Mouse (Mus musculus) midbrain, postnatal 0 days (tissue): ENCODE measurements around the gene Ap3s2. TPM values are rescaled to one million over a fixed set of nuclear protein-coding genes. Genes with fewer than 3 reads are reported as not detected.

Experiments
- ATAC-seq: fragments of 200-750 bp; cut with Nextera tagmentation; 2 replicates; pipeline ENCODE4 v1.8.0; 2017; ENCODE audit warnings: moderate number of reproducible peaks, mild to moderate bottlenecking, moderate TSS enrichment, moderate library complexity; ENCODE audit not compliant: low FRiP score
- DNase-seq: peaks from one replicate; pipeline ENCODE4 v3.0.0-alpha.2; 2015; ENCODE audit warnings: low spot score
- H3K27ac ChIP-seq: fragments of 300-500 bp; sonication (generic); 2 replicates; pipeline ENCODE4 v1.5.1; 2014; ENCODE audit warnings: low read depth, mild to moderate bottlenecking, low read length, mixed read lengths
- H3K27me3 ChIP-seq: fragments of 300-500 bp; sonication (generic); 2 replicates; pipeline ENCODE4 v1.6.1; 2014; ENCODE audit warnings: low read length, control low read depth, mixed read lengths; ENCODE audit not compliant: insufficient read depth
- H3K36me3 ChIP-seq: fragments of 300-500 bp; sonication (generic); 2 replicates; pipeline ENCODE4 v1.6.1; 2014; ENCODE audit warnings: low read length, control low read depth, mixed read lengths; ENCODE audit not compliant: insufficient read depth
- H3K4me1 ChIP-seq: fragments of 300-500 bp; sonication (generic); 2 replicates; pipeline ENCODE4 v1.6.1; 2014; ENCODE audit warnings: mild to moderate bottlenecking, control low read depth, antibody characterized with exemption, low read length, mixed read lengths; ENCODE audit not compliant: insufficient read depth
- H3K4me2 ChIP-seq: fragments of 300-500 bp; sonication (generic); 2 replicates; pipeline ENCODE4 v1.6.1; 2014; ENCODE audit warnings: low read depth, mild to moderate bottlenecking, low read length, mixed read lengths; ENCODE audit not compliant: poor library complexity, severe bottlenecking
- H3K4me3 ChIP-seq: fragments of 300-500 bp; sonication (generic); 2 replicates; pipeline ENCODE4 v1.5.1; 2014; ENCODE audit warnings: low read depth, mild to moderate bottlenecking, low read length, moderate library complexity
- H3K9ac ChIP-seq: fragments of 300-500 bp; sonication (generic); replicated peaks from 2 replicates; pipeline ENCODE4 v1.6.1; 2014; ENCODE audit warnings: mild to moderate bottlenecking, low read length, moderate library complexity, mixed read lengths; ENCODE audit not compliant: poor library complexity, severe bottlenecking
- H3K9me3 ChIP-seq: fragments of 300-500 bp; sonication (generic); 2 replicates; pipeline ENCODE4 v1.6.1; 2016; ENCODE audit warnings: low read length, control low read depth
- CTCF ChIP-seq: IDR thresholded peaks from 2 replicates; pipeline ENCODE4 v1.5.1; 2016; ENCODE audit warnings: antibody characterized with exemption, mild to moderate bottlenecking
- WGBS: fragments of 180-500 bp; shearing (Covaris S2); extraction: QIAGEN DNeasy Blood & Tissue Kit; methylation state at CpG from one replicate; pipeline ENCODE4 v1.1.7; 2014; 5-methylcytosine and 5-hydroxymethylcytosine counted together
- polyA plus RNA-seq: library from polyadenylated mRNA; unstranded; fragments of >200 nt; fragmentation: Nextera tagmentation; extraction: Ambion mirVana; gene quantifications from 2 replicates; pipeline ENCODE4 v1.2.1, GENCODE M21; 2015
- total RNA-seq: library from RNA; depleted of rRNA; stranded (reverse); fragments of >200 nt; gene quantifications from 2 replicates; pipeline ENCODE4 v1.2.3, GENCODE M21; 2014

Ap3s2 gene
- total and polyA plus RNA-seq, 2 experiments from 2014 or later: 40.9 to 41.4 TPM

DNA sequence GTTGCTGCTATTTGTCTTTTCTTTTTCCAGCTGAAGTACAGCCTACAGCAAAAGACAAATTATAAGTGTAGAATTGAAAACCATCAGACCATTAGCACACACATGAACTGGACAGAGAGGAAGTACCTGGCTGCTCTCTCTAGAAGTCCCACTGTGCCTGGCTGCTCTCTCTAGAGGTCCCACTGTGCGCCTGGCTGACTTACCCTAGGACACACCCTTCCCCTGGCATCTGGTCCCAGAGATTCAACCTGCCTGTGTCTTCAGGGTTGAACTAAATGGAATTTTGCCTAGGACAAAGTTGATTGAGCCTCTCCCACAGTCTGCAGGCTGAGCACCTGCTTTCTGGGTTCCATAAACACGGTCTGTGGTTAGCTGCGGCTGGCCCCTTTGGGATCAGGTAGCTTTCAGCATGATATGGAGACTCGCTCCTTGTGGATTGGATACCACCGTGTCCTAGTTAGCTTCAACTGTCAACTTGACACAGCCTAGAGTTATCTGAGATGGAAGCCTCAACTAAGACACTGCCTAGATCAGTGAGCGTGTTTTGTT lies 48.6 kb downstream of the Ap3s2 start:
- H3K9ac ChIP-seq: no peak overlapping the region
- no peak overlapping the region for H3K4me2 ChIP-seq
- no peaks in the 10 kb centered on the region for H3K9me3 ChIP-seq
- H3K27ac ChIP-seq: no peak overlapping the region
- H3K4me1 ChIP-seq: no peaks in the 10 kb centered on the region
- peaks cover 5% of the 10 kb centered on the region; the same call in 1 of the 2 replicates for H3K36me3 ChIP-seq
- no peak overlapping the region for H3K4me3 ChIP-seq
- DNase-seq (no peak), ATAC-seq (no peak)
- no peak for TF ChIP-seq CTCF
- 88% methylated on average over 6 of the region's 6 CpGs for WGBS
- no peaks in the 10 kb centered on the region for H3K27me3 ChIP-seq

DNA sequence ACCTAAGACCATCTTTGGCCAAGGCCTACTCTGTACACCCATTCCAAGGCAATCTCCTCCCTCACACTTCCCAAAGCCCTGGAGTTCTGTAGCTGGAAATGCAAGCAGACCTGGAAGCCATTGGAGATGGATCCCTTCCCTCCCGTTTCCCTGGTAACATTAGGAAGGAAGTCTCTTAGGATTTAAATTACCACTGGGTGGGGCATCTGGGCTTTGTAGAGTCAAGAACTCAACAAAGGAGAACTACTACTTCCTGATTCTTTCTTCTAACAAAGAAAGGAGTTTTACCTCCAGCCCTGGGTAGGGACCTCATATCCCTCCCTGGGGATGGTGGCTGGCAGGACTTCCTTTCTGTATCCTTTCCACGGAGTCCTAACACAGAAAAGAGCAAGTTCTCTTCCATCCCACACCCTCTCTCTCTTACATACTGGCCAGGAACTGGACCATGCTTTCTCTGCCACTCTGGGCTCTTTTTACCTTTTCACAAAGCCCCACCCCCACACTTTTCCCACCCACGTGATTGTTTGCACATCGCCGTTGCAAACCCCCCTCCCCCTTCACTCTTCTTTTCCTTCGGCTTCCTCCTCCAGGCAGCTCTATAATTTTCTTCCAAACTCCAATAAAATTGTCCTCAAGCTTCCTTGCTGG lies 51.3 kb downstream of the Ap3s2 start:
- DNase-seq: no peak
- H3K27me3 ChIP-seq: no peaks in the 10 kb centered on the region
- no peak for TF ChIP-seq CTCF
- H3K4me1 ChIP-seq: no peaks in the 10 kb centered on the region
- no peak overlapping the region for H3K4me2 ChIP-seq
- H3K4me3 ChIP-seq: no peak overlapping the region
- H3K36me3 ChIP-seq: no peaks in the 10 kb centered on the region
- H3K27ac ChIP-seq: no peak overlapping the region
- no peaks in the 10 kb centered on the region for H3K9me3 ChIP-seq
- no peak overlapping the region for H3K9ac ChIP-seq
- ATAC-seq: no peak
- WGBS: 63% methylated on average over 6 of the region's 6 CpGs

DNA sequence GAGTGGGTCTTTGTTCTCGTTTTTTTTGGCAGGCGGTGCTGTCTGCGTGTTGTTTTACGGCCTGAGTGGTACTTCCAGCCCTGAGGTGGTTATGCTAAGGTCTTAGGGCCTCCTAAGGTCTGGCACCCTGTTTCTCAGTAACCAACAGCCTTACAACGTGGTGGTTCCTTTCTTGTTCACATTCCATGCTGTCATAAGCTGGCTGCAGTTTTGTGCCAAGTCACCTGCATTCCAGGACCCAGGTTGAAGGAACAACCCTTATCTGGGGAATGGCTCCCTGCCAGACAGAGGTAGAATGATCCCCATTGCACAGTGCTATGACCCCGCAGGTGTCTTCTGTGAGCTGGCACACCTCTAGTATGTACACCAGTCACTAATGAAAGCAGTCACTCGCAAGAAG lies 52.0 kb downstream of the Ap3s2 start:
- ATAC-seq: no peak
- H3K9me3 ChIP-seq: no peaks in the 10 kb centered on the region
- TF ChIP-seq CTCF: no peak
- no peaks in the 10 kb centered on the region for H3K27me3 ChIP-seq
- no peak overlapping the region for H3K27ac ChIP-seq
- no peaks in the 10 kb centered on the region for H3K36me3 ChIP-seq
- no peak for DNase-seq
- 91% methylated on average over 7 of the region's 7 CpGs for WGBS
- no peak overlapping the region for H3K4me3 ChIP-seq
- H3K9ac ChIP-seq: no peak overlapping the region
- no peak overlapping the region for H3K4me2 ChIP-seq
- H3K4me1 ChIP-seq: no peaks in the 10 kb centered on the region

DNA sequence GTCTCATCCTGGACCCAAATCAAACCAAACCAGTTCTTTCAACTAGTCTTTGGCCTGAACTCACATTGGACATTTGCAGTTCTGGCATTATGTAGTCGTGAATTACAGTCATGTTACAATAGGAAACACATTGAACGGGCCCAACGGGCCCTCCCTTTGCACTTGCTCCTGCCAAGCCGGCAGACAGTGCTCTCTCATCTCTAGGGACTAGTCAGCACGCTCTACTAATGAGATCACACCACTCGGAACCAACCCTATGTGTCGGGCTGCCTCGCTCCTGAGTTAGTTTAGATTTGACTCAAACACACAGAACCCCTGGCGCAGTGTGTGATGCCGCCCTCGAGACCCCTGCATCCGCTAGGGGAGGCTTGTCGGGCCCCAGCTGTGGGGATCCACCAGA lies 52.6 kb downstream of the Ap3s2 start:
- H3K36me3 ChIP-seq: no peaks in the 10 kb centered on the region
- DNase-seq (no peak), ATAC-seq (no peak)
- H3K9ac ChIP-seq: no peak overlapping the region
- no peak overlapping the region for H3K4me2 ChIP-seq
- H3K4me3 ChIP-seq: no peak overlapping the region
- no peaks in the 10 kb centered on the region for H3K9me3 ChIP-seq
- H3K27me3 ChIP-seq: no peaks in the 10 kb centered on the region
- WGBS: 72% methylated on average over 13 of the region's 13 CpGs
- no peak for TF ChIP-seq CTCF
- no peak overlapping the region for H3K27ac ChIP-seq
- no peaks in the 10 kb centered on the region for H3K4me1 ChIP-seq

DNA sequence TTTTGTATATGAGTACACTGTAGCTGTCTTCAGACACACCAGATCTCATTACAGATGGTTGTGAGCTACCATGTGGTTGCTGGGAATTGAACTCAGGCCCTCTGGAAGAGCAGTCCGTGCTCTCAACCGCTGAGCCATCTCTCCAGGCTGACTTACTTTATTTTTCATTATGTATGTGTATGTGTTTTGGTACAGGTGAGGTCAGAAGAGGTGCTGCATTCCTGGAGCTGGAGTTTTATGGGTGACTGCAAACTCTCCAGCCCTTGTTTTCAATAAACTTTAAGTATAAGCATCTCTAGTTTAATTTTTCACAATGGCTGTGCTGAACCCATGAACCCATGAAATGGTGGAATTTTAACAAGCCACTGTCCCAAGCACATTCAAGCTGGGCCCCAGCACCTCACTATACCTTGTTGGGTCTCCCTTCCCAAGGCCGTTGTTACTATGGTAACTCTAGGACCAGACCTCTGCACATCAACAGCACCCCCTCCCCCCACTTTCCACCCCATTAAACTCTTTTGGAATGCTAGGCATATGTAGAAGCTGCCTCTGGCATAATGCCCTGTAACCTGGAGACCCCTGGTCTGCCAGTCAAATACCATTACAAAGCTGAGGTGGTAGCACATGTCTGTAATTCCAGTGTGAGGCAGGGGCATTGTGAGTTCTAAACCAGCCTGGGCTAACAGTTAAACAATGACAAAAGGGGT lies 54.0 kb downstream of the Ap3s2 start:
- ATAC-seq (no peak), DNase-seq (no peak)
- Histone ChIP-seq H3K27ac (no peak overlapping the region), H3K9ac (no peak overlapping the region), H3K4me1 (no peaks in the 10 kb centered on the region), H3K27me3 (no peaks in the 10 kb centered on the region), H3K36me3 (no peaks in the 10 kb centered on the region), H3K4me3 (no peak overlapping the region), H3K9me3 (no peaks in the 10 kb centered on the region), H3K4me2 (no peak overlapping the region)
- WGBS: 83% methylated on average over 3 of the region's 3 CpGs
- no peak for TF ChIP-seq CTCF

DNA sequence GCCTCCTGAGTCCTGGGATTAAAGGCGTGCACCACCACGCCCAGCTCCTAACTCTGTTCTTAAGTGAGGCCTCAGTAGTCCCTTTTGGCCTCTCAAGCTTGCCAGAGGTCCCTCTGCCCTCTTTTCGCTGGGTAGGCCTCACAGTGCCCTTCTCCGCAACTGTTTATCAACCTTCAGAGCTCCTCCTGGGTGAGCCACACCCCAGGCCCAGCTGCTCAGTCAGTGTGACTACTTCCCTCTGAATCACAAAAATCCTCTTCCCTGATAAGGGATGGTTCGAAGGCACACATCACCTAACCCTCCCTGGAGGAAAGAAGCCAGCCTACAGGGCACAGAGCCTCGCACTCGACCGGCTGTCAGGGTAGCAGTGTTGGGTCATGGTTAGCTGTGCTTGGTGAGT lies 58.7 kb downstream of the Ap3s2 start:
- no peak for DNase-seq
- no peaks in the 10 kb centered on the region for H3K4me1 ChIP-seq
- H3K27me3 ChIP-seq: no peaks in the 10 kb centered on the region
- no peak overlapping the region for H3K9ac ChIP-seq
- ATAC-seq: no peak
- no peaks in the 10 kb centered on the region for H3K36me3 ChIP-seq
- H3K4me3 ChIP-seq: no peak overlapping the region
- no peak overlapping the region for H3K27ac ChIP-seq
- H3K4me2 ChIP-seq: no peak overlapping the region
- WGBS: 91% methylated on average over 8 of the region's 8 CpGs
- no peaks in the 10 kb centered on the region for H3K9me3 ChIP-seq
- TF ChIP-seq CTCF: no peak
